Mouse (Mus musculus) activated CD4-positive, CD25-positive, alpha-beta regulatory T cell, adult 4 months (primary cell): ENCODE data around the gene Pacsin3. TPM values are rescaled to one million over a fixed set of nuclear protein-coding genes. Genes with fewer than 3 reads are reported as not detected.

Experiments
- ATAC-seq: one replicate; pipeline ENCODE4 v1.8.0; 2017
- polyA plus RNA-seq, 2 experiments: library from polyadenylated mRNA; unstranded; fragments of 100-300 nt; shearing (Covaris generic); gene quantifications; one replicate each; pipeline ENCODE4 v1.2.1; 2017

Pacsin3 gene
- 1 to 10 TPM in 1 of 2 experiments, under 1 TPM in 1; 0.61 to 1.0 TPM for polyA plus RNA-seq

GRCm38 (mm10) chr2:91255661-91256150, at the start of gene Pacsin3:
Pacsin3 (plus strand) TSS chr2:91255954.
- ATAC-seq, result peak; percentile 17

GRCm38 (mm10) chr2:91206254-91206775, 49.4 kb upstream of the Pacsin3 start:
- no peak for ATAC-seq

- ATAC-seq, result no peak
These were observed 42.4 kb upstream of the Pacsin3 start for GRCm38 (mm10) chr2:91213311-91213710.

- no peak for ATAC-seq
These were observed 38.7 kb upstream of the Pacsin3 start for GRCm38 (mm10) chr2:91217032-91217431.

- ATAC-seq, result no peak
These were observed 35.3 kb upstream of the Pacsin3 start for GRCm38 (mm10) chr2:91220501-91220900.

GRCm38 (mm10) chr2:91223614-91224013, 32.1 kb upstream of the Pacsin3 start:
- no peak for ATAC-seq

GRCm38 (mm10) chr2:91229735-91230134, 26.0 kb upstream of the Pacsin3 start:
- no peak for ATAC-seq

GRCm38 (mm10) chr2:91236601-91237510, 18.9 kb upstream of the Pacsin3 start, which contains the start of gene Ddb2:
Ddb2 (minus strand) TSS chr2:91236982.
- ATAC-seq, result peak; percentile 86

GRCm38 (mm10) chr2:91237511-91238080, 18.2 kb upstream of the Pacsin3 start:
- peak; percentile 6 for ATAC-seq

GRCm38 (mm10) chr2:91242547-91242946, 13.2 kb upstream of the Pacsin3 start:
- ATAC-seq, result peak; percentile 61

- ATAC-seq, result no peak
These were observed 12.3 kb upstream of the Pacsin3 start for GRCm38 (mm10) chr2:91243416-91243815.

- no peak for ATAC-seq
These were observed 11.1 kb upstream of the Pacsin3 start for GRCm38 (mm10) chr2:91244557-91245228.

- no peak for ATAC-seq
These were observed 7.4 kb upstream of the Pacsin3 start for GRCm38 (mm10) chr2:91248366-91248765.

GRCm38 (mm10) chr2:91252001-91252400, 3.8 kb upstream of the Pacsin3 start:
- ATAC-seq, result no peak

GRCm38 (mm10) chr2:91252512-91252911, 3.2 kb upstream of the Pacsin3 start:
- no peak for ATAC-seq

GRCm38 (mm10) chr2:91254725-91255380, 901 bp upstream of the Pacsin3 start:
- no peak for ATAC-seq

- ATAC-seq, result peak; percentile 70
These were observed 737 bp downstream of the Pacsin3 start for GRCm38 (mm10) chr2:91256256-91257125.

GRCm38 (mm10) chr2:91257126-91257980, 1.6 kb downstream of the Pacsin3 start:
- no peak for ATAC-seq

GRCm38 (mm10) chr2:91258054-91258453, 2.3 kb downstream of the Pacsin3 start:
- ATAC-seq, result no peak

- no peak for ATAC-seq
These were observed 3.1 kb downstream of the Pacsin3 start for GRCm38 (mm10) chr2:91258830-91259229.
